17 mouse cellular contexts compared by ENCODE assay signal in genomic region chr2:91942356-91942755, GRCm38 (mm10). TPM values are rescaled to one million over a fixed set of nuclear protein-coding genes. Genes with fewer than 3 reads are reported as not detected.
DNase-seq lines count a peak whose midpoint lies in the region; ATAC-seq and TF ChIP-seq lines count a peak whose summit lies in the region.
"Had no signal": no experiment of that assay in that cellular context is flagged by ENCODE, and none has a peak within 500 bp of the region (broad histone marks: within the 10 kb centered on the region; RNA-seq: fewer than 3 reads in every experiment).

No protein-coding gene starts in this region.

- DNase-seq in forebrain, postnatal 0 days: no peak
- DNase-seq in forebrain, embryonic 10.5 days (ENCODE audit: extremely low spot score, low spot score): no peak
- no peak for DNase-seq in layer of hippocampus, adult 2 months (ENCODE audit: low spot score in 2 of 2)
- DNase-seq in layer of hippocampus, adult 18-20 months (ENCODE audit: low spot score in 2 of 2): no peak
- DNase-seq in CH12.LX (ENCODE audit: extremely low read depth): no peak
- no peak for DNase-seq in right cerebral cortex, postnatal 14 days
- DNase-seq in cerebellum, adult 8-10 months: no peak
- DNase-seq: kidney, adult 18-20 months had no signal

- no peak for TF ChIP-seq EP300 in CH12.LX (IDR thresholded peaks at IDR 0.05; ENCODE audit: low read length)

- H3K79me2 ChIP-seq in CH12.LX (replicated peaks; ENCODE audit: control insufficient read depth, extremely low read depth, insufficient read depth, poor library complexity, severe bottlenecking): no peaks in the 10 kb centered on the region

- H3K4me3 ChIP-seq in forebrain, postnatal 0 days (ENCODE audit: low read depth, low read length): no peak overlapping the region
- no peak overlapping the region for H3K4me3 ChIP-seq in forebrain, embryonic 10.5 days
- no peak overlapping the region for H3K4me3 ChIP-seq in layer of hippocampus, adult 2 months
- H3K4me3 ChIP-seq in CH12.LX (replicated peaks in 1 of 3; ENCODE audit: low read depth in 2 of 3, low read length in 2 of 3, poor library complexity in 1 of 3): no peak overlapping the region
- H3K4me3 ChIP-seq: embryonic facial prominence, embryonic 10.5 days; forebrain, embryonic 15.5 days; heart, embryonic 12.5 days; liver, embryonic 15.5 days; midbrain, embryonic 13.5 days had no signal

- H3K9me3 ChIP-seq in forebrain, postnatal 0 days (ENCODE audit: low read length): no peaks in the 10 kb centered on the region
- H3K9me3 ChIP-seq in forebrain, embryonic 10.5 days: no peaks in the 10 kb centered on the region
- no peaks in the 10 kb centered on the region for H3K9me3 ChIP-seq in CH12.LX (replicated peaks; ENCODE audit: low read length)
- H3K9me3 ChIP-seq: embryonic facial prominence, embryonic 10.5 days; forebrain, embryonic 15.5 days; heart, embryonic 12.5 days; liver, embryonic 15.5 days; midbrain, embryonic 13.5 days had no signal

- H3K27ac ChIP-seq in forebrain, postnatal 0 days (ENCODE audit: low read depth, low read length): no peak overlapping the region
- H3K27ac ChIP-seq in forebrain, embryonic 10.5 days: no peak overlapping the region
- no peak overlapping the region for H3K27ac ChIP-seq in layer of hippocampus, adult 2 months
- no peak overlapping the region for H3K27ac ChIP-seq in CH12.LX (ENCODE audit: insufficient read depth, low read depth)
- H3K27ac ChIP-seq: embryonic facial prominence, embryonic 10.5 days; forebrain, embryonic 15.5 days; liver, embryonic 15.5 days; midbrain, embryonic 13.5 days had no signal

- peak; percentile 46 for TF ChIP-seq CTCF in forebrain, postnatal 0 days (IDR thresholded peaks at IDR 0.05; ENCODE audit: low read depth)
- peak; percentile 66 for TF ChIP-seq CTCF in layer of hippocampus, adult 2 months (conservative IDR thresholded peaks at IDR 0.05)
- TF ChIP-seq CTCF in CH12.LX (conservative IDR thresholded peaks at IDR 0.05 in 1 of 2, IDR thresholded peaks at IDR 0.05 in 1 of 2; ENCODE audit: low read depth in 2 of 2, low read length in 2 of 2): peak; percentile 44 to 52; a peak in 3 of 4 replicates

- no peak overlapping the region for H3K9ac ChIP-seq in forebrain, postnatal 0 days
- no peak overlapping the region for H3K9ac ChIP-seq in CH12.LX (ENCODE audit: insufficient read depth, low read depth)
- H3K9ac ChIP-seq: forebrain, embryonic 15.5 days; liver, embryonic 15.5 days; midbrain, embryonic 13.5 days had no signal

- H3K27me3 ChIP-seq in forebrain, postnatal 0 days (ENCODE audit: insufficient read depth, low read length): no peaks in the 10 kb centered on the region
- no peaks in the 10 kb centered on the region for H3K27me3 ChIP-seq in forebrain, embryonic 10.5 days (ENCODE audit: poor library complexity, severe bottlenecking)
- no peaks in the 10 kb centered on the region for H3K27me3 ChIP-seq in CH12.LX (replicated peaks)
- H3K27me3 ChIP-seq: forebrain, embryonic 15.5 days; heart, embryonic 12.5 days; liver, embryonic 15.5 days; midbrain, embryonic 13.5 days had no signal

- H3K36me3 ChIP-seq in forebrain, postnatal 0 days (ENCODE audit: insufficient read depth): peaks cover 31% of the 10 kb centered on the region
- peaks cover 58% of the 10 kb centered on the region for H3K36me3 ChIP-seq in forebrain, embryonic 10.5 days (replicated peaks)
- H3K36me3 ChIP-seq in CH12.LX (replicated peaks in 1 of 2; ENCODE audit: control insufficient read depth in 1 of 2, insufficient read depth in 1 of 2, low read length in 1 of 2): peaks cover 53 to 93% of the 10 kb centered on the region in 2 experiments

- in situ Hi-C loops in CH12.LX (cut with MboI; ENCODE audit: low pct_ligation_motif_present, low pct_unique_long_range_greater_than_20kb, low sequenced_read_pairs): loop anchor here (5.0 kb wide), 1 partner anchor 45 kb away; no protein-coding TSS in a partner anchor

- ATAC-seq in forebrain, postnatal 0 days: no peak
- ATAC-seq in erythroblast, adult 5-6 weeks (replicated peaks; ENCODE audit: low FRiP score, poor library complexity, severe bottlenecking): 0 out of 2 replicates have a peak, but pooled peaks have one; percentile 21
- ATAC-seq: activated CD4-positive, CD25-positive, alpha-beta regulatory T cell, adult 4 months; forebrain, embryonic 15.5 days; midbrain, embryonic 13.5 days had no signal

- 78% methylated on average over 6 of the region's 6 CpGs for WGBS in forebrain, postnatal 0 days
- WGBS in forebrain, embryonic 10.5 days: 83% methylated on average over 6 of the region's 6 CpGs

- no peaks in the 10 kb centered on the region for H3K4me1 ChIP-seq in forebrain, postnatal 0 days (ENCODE audit: insufficient read depth)
- H3K4me1 ChIP-seq in forebrain, embryonic 10.5 days: peaks cover 33% of the 10 kb centered on the region
- H3K4me1 ChIP-seq in CH12.LX (ENCODE audit: control insufficient read depth in 1 of 2, insufficient read depth in 2 of 2): peaks cover 6 to 30% of the 10 kb centered on the region in 2 experiments; a peak in 3 of 4 replicates

- TF ChIP-seq RAD21 in CH12.LX (IDR thresholded peaks at IDR 0.05; ENCODE audit: low read depth, low read length): no peak

- no peak for TF ChIP-seq POLR2A in CH12.LX (IDR thresholded peaks at IDR 0.05; ENCODE audit: low read depth, low read length)

- no peak overlapping the region for H3K4me2 ChIP-seq in forebrain, postnatal 0 days (ENCODE audit: low read depth)
- no peak overlapping the region for H3K4me2 ChIP-seq in CH12.LX (ENCODE audit: insufficient read depth, low read depth, poor library complexity, severe bottlenecking)
- H3K4me2 ChIP-seq: forebrain, embryonic 15.5 days; heart, embryonic 12.5 days; liver, embryonic 15.5 days; midbrain, embryonic 13.5 days had no signal

- dilution Hi-C loops in CH12.LX (cut with MboI; ENCODE audit: extremely low pct_ligation_motif_present, extremely low pct_unique_long_range_greater_than_20kb, low sequenced_read_pairs): no loop called here

TF ChIP-seq in CH12.LX, 34 proteins besides CTCF, POLR2A, EP300 and RAD21 (continues in another document):
- TF ChIP-seq ZNF384 (IDR thresholded peaks at IDR 0.05; ENCODE audit: low read depth, low read length): no peak
- no peak for TF ChIP-seq ZC3H11A (IDR thresholded peaks at IDR 0.05; ENCODE audit: low read depth, low read length)
- TF ChIP-seq MAFK (IDR thresholded peaks at IDR 0.05; ENCODE audit: insufficient replicate concordance, low read length): no peak
- TF ChIP-seq ELF1 (IDR thresholded peaks at IDR 0.05; ENCODE audit: low read depth, low read length): no peak
- TF ChIP-seq HCFC1 (IDR thresholded peaks at IDR 0.05; ENCODE audit: low read depth, low read length): no peak
- peak; percentile 10; the same call in 1 of the 2 replicates for TF ChIP-seq SMC3 (IDR thresholded peaks at IDR 0.05; ENCODE audit: low read depth, low read length)
- no peak for TF ChIP-seq RCOR1 (conservative IDR thresholded peaks at IDR 0.05; ENCODE audit: low read depth, low read length)

RNA-seq across cellular contexts. Expression of gene Gm9821, which starts 3.1 kb away (rescaled TPM):
- total RNA-seq in forebrain, postnatal 0 days (2014; rRNA removed): not detected in 2 replicates
- polyA plus RNA-seq in forebrain, postnatal 0 days (2015; fragmentation: Nextera tagmentation; extraction: Ambion mirVana): not detected in 2 replicates
- 0.44 and 0.52 TPM in 2 replicates for polyA plus RNA-seq in forebrain, embryonic 10.5 days (2016; fragmentation: Nextera tagmentation; extraction: Ambion mirVana)
- total RNA-seq in layer of hippocampus, adult 2 months (2021): not detected
- not detected for total RNA-seq in layer of hippocampus, adult 18-20 months (2021)
- total RNA-seq in CH12.LX (2012; rRNA removed): 0.25 TPM in 2 replicates
- not detected in 2 replicates for total RNA-seq in CH12.LX (2014; rRNA removed)
- 3.8 TPM in 2 replicates for polyA plus RNA-seq in CH12.LX (2012; ENCODE audit: insufficient read length, low read depth)
- total RNA-seq in erythroblast, adult 5-6 weeks (2015; ENCODE audit: low replicate concordance): not detected in 2 replicates
- 0.28 TPM in 1 of 2 replicates, not detected in the other for total RNA-seq in erythroblast, adult 5-6 weeks (2017; ENCODE audit: low replicate concordance)
- total RNA-seq: layer of hippocampus, postnatal 25 days had no signal

RNA-seq across cellular contexts. Expression of gene Mdk, which starts 10.3 kb away (rescaled TPM):
- total RNA-seq in forebrain, postnatal 0 days (2014; rRNA removed): 74.2 and 75.5 TPM in 2 replicates
- 121 and 162 TPM in 2 replicates for polyA plus RNA-seq in forebrain, postnatal 0 days (2015; fragmentation: Nextera tagmentation; extraction: Ambion mirVana)
- polyA plus RNA-seq in forebrain, embryonic 10.5 days (2016; fragmentation: Nextera tagmentation; extraction: Ambion mirVana): 1,773 and 1,865 TPM in 2 replicates
- 10 to 100 TPM; 25.3 to 31.9 TPM for total RNA-seq in layer of hippocampus, adult 2 months (2021)
- total RNA-seq in layer of hippocampus, adult 18-20 months (2021): 10 to 100 TPM; 23.9 to 25.5 TPM
- 0.25 and 0.38 TPM in 2 replicates for total RNA-seq in CH12.LX (2012; rRNA removed)
- total RNA-seq in CH12.LX (2014; rRNA removed): 0.34 TPM in 1 of 2 replicates, not detected in the other
- 2.4 and 3.1 TPM in 2 replicates for polyA plus RNA-seq in CH12.LX (2012; ENCODE audit: insufficient read length, low read depth)
- total RNA-seq in erythroblast, adult 5-6 weeks (2015; ENCODE audit: low replicate concordance): 1.9 TPM in 1 of 2 replicates, not detected in the other
- 0.77 TPM in 1 of 2 replicates, not detected in the other for total RNA-seq in erythroblast, adult 5-6 weeks (2017; ENCODE audit: low replicate concordance)

RNA-seq across cellular contexts. Expression of gene Chrm4, which starts 15.3 kb away (rescaled TPM):
- total RNA-seq in forebrain, postnatal 0 days (2014; rRNA removed): 4.0 and 7.0 TPM in 2 replicates
- 1.1 and 1.3 TPM in 2 replicates for polyA plus RNA-seq in forebrain, postnatal 0 days (2015; fragmentation: Nextera tagmentation; extraction: Ambion mirVana)
- 0.12 and 0.77 TPM in 2 replicates for polyA plus RNA-seq in forebrain, embryonic 10.5 days (2016; fragmentation: Nextera tagmentation; extraction: Ambion mirVana)
- total RNA-seq in layer of hippocampus, adult 2 months (2021): 10 to 100 TPM; 22.1 to 26.0 TPM
- 10 to 100 TPM; 32.0 to 32.6 TPM for total RNA-seq in layer of hippocampus, adult 18-20 months (2021)
- 13.9 and 15.1 TPM in 2 replicates for total RNA-seq in CH12.LX (2012; rRNA removed)
- total RNA-seq in CH12.LX (2014; rRNA removed): 9.2 and 10.0 TPM in 2 replicates
- polyA plus RNA-seq in CH12.LX (2012; ENCODE audit: insufficient read length, low read depth): 10.4 and 14.4 TPM in 2 replicates
- total RNA-seq in erythroblast, adult 5-6 weeks (2015; ENCODE audit: low replicate concordance): not detected in 2 replicates
- total RNA-seq in erythroblast, adult 5-6 weeks (2017; ENCODE audit: low replicate concordance): not detected in 2 replicates
- total RNA-seq: neutrophil, adult 5-6 weeks had no signal
- polyA plus RNA-seq: liver, embryonic 15.5 days had no signal

RNA-seq across cellular contexts. Expression of gene Dgkz, which starts 33.3 kb away (rescaled TPM):
- 112 and 116 TPM in 2 replicates for total RNA-seq in forebrain, postnatal 0 days (2014; rRNA removed)
- polyA plus RNA-seq in forebrain, postnatal 0 days (2015; fragmentation: Nextera tagmentation; extraction: Ambion mirVana): 29.1 and 31.4 TPM in 2 replicates
- 35.1 and 39.1 TPM in 2 replicates for polyA plus RNA-seq in forebrain, embryonic 10.5 days (2016; fragmentation: Nextera tagmentation; extraction: Ambion mirVana)
- total RNA-seq in layer of hippocampus, adult 2 months (2021): 100 to 1,000 TPM; 513 to 526 TPM
- total RNA-seq in layer of hippocampus, adult 18-20 months (2021): 100 to 1,000 TPM; 499 to 596 TPM
- total RNA-seq in CH12.LX (2012; rRNA removed) (50.3 and 50.4 TPM in 2 replicates), CH12.LX (2014; rRNA removed) (32.3 and 38.6 TPM in 2 replicates)
- polyA plus RNA-seq in CH12.LX (2012; ENCODE audit: insufficient read length, low read depth): 53.9 and 60.2 TPM in 2 replicates
- 35.9 and 75.1 TPM in 2 replicates for total RNA-seq in erythroblast, adult 5-6 weeks (2015; ENCODE audit: low replicate concordance)
- 13.7 and 19.5 TPM in 2 replicates for total RNA-seq in erythroblast, adult 5-6 weeks (2017; ENCODE audit: low replicate concordance)

Comparison
In these comparisons a context has a peak if more than half of its experiments do, and no peak if none do; other contexts are left out.
1. RNA of gene Mdk, which starts 10.3 kb away (total RNA-seq): 74.2 to 75.5 TPM in forebrain, postnatal 0 days, 25.3 to 31.9 TPM in layer of hippocampus, adult 2 months and 23.9 to 25.5 TPM in layer of hippocampus, adult 18-20 months; 0.77 to 1.9 TPM in erythroblast, adult 5-6 weeks and 0.25 to 0.38 TPM in CH12.LX; every median in the first group is over 4 times any median in the second.
2. Peak in every context shown above with its lines, with median percentiles within 50 percentile points of each other: CTCF ChIP-seq.